Mouse (Mus musculus) intestine, embryonic 15.5 days (tissue): Measurements from ENCODE around the gene Cmtm6. TPM values are rescaled to one million over a fixed set of nuclear protein-coding genes. Genes with fewer than 3 reads are reported as not detected.

Experiments
- ATAC-seq: fragments of 200-750 bp; cut with Nextera tagmentation; 2 replicates; pipeline ENCODE4 v1.8.0; 2017; ENCODE audit warnings: moderate TSS enrichment, moderate library complexity
- H3K27ac ChIP-seq: fragments of 300-500 bp; sonication (generic); 2 replicates; pipeline ENCODE4 v1.5.1; 2015; ENCODE audit warnings: mild to moderate bottlenecking, inconsistent platforms
- H3K27me3 ChIP-seq: fragments of 300-500 bp; sonication (generic); replicated peaks from 2 replicates; pipeline ENCODE4 v1.6.1; 2015; ENCODE audit warnings: inconsistent platforms
- H3K36me3 ChIP-seq: fragments of 300-500 bp; sonication (generic); 2 replicates; pipeline ENCODE4 v1.6.1; 2015; ENCODE audit warnings: inconsistent platforms
- H3K4me1 ChIP-seq: fragments of 300-500 bp; sonication (generic); replicated peaks from 2 replicates; pipeline ENCODE4 v1.6.1; 2015; ENCODE audit warnings: inconsistent platforms
- H3K4me2 ChIP-seq: fragments of 300-500 bp; sonication (generic); replicated peaks from 2 replicates; pipeline ENCODE4 v1.6.1; 2015; ENCODE audit warnings: mild to moderate bottlenecking, inconsistent platforms
- H3K4me3 ChIP-seq: fragments of 300-500 bp; sonication (generic); replicated peaks from 2 replicates; pipeline ENCODE4 v1.5.1; 2015; ENCODE audit warnings: inconsistent platforms
- H3K9ac ChIP-seq: fragments of 300-500 bp; sonication (generic); 2 replicates; pipeline ENCODE4 v1.6.1; 2015; ENCODE audit warnings: inconsistent platforms
- H3K9me3 ChIP-seq: fragments of 300-500 bp; sonication (generic); 2 replicates; pipeline ENCODE4 v1.6.1; 2016; ENCODE audit warnings: inconsistent platforms
- WGBS: fragments of 180-500 bp; shearing (Covaris S2); methylation state at CpG from one replicate; pipeline ENCODE4 v1.1.7; 2015; 5-methylcytosine and 5-hydroxymethylcytosine counted together
- polyA plus RNA-seq: library from polyadenylated mRNA; unstranded; fragments of >200 nt; fragmentation: Nextera tagmentation; extraction: Ambion mirVana; gene quantifications from 2 replicates; pipeline ENCODE4 v1.2.1, GENCODE M21; 2015

Cmtm6 gene
- polyA plus RNA-seq, 1 experiment from 2014 or later, result 77.7 TPM

- peaks cover 4% of the 10 kb centered on the region; the same call in 1 of the 2 replicates for H3K4me1 ChIP-seq
- no peak overlapping the region for H3K4me2 ChIP-seq
- WGBS, result 77% methylated on average over 8 of the region's 8 CpGs
- no peaks in the 10 kb centered on the region for H3K9me3 ChIP-seq
- no peaks in the 10 kb centered on the region for H3K36me3 ChIP-seq
- H3K27ac ChIP-seq, result no peak overlapping the region
- ATAC-seq, result no peak
- H3K27me3 ChIP-seq, result no peaks in the 10 kb centered on the region
- H3K4me3 ChIP-seq, result no peak overlapping the region
- H3K9ac ChIP-seq, result no peak overlapping the region
These were observed 59.1 kb downstream of the Cmtm6 start for GRCm38 (mm10) chr9:114789989-114790388.

DNA sequence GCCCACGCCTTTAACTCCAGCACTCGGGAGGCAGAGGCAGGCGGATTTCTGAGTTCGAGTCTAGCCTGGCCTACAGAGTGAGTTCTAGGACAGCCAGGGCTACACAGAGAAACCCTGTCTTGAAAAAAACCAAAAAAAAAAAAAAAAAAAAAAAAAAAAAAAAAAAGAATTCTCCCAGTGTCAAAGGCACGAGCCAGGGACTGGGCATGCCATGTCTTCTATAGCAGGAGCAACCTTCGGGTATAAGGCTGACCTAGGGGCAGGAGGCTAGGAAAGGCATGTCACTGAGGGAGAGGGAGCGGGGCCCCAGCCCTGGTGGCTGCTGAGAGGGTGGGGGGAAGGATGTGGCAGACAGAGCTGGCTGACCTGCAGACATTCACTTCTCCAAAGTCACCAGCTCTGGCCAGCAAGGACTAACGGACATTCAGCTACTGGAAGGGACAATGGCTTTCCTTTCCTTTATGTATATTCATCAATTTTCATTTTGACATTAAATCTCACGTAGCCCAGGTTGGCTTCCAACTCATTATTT is 62.9 kb downstream of the Cmtm6 start:
- no peak overlapping the region for H3K4me3 ChIP-seq

GRCm38 (mm10) chr9:114794491-114794890 is 63.6 kb downstream of the Cmtm6 start:
- Histone ChIP-seq H3K27ac (no peak overlapping the region), H3K4me1 (0 out of 2 replicates have a peak, but pooled peaks cover 3% of the 10 kb centered on the region), H3K4me2 (no peak overlapping the region), H3K27me3 (no peaks in the 10 kb centered on the region), H3K36me3 (no peaks in the 10 kb centered on the region), H3K4me3 (no peak overlapping the region), H3K9ac (no peak overlapping the region), H3K9me3 (no peaks in the 10 kb centered on the region)
- no peak for ATAC-seq
- 75% methylated on average over 4 of the region's 4 CpGs for whole genome bisulfite sequencing

More for the DNA sequence above, 62.9 kb downstream of the Cmtm6 start:
- H3K4me2 ChIP-seq, result no peak overlapping the region
- H3K9ac ChIP-seq, result no peak overlapping the region
- WGBS, result 83% methylated on average over 9 of the region's 9 CpGs
- H3K9me3 ChIP-seq, result no peaks in the 10 kb centered on the region
- 0 out of 2 replicates have a peak, but pooled peaks cover 3% of the 10 kb centered on the region for H3K4me1 ChIP-seq
- no peaks in the 10 kb centered on the region for H3K27me3 ChIP-seq
- ATAC-seq, result no peak
- no peak overlapping the region for H3K27ac ChIP-seq
- no peaks in the 10 kb centered on the region for H3K36me3 ChIP-seq

DNA sequence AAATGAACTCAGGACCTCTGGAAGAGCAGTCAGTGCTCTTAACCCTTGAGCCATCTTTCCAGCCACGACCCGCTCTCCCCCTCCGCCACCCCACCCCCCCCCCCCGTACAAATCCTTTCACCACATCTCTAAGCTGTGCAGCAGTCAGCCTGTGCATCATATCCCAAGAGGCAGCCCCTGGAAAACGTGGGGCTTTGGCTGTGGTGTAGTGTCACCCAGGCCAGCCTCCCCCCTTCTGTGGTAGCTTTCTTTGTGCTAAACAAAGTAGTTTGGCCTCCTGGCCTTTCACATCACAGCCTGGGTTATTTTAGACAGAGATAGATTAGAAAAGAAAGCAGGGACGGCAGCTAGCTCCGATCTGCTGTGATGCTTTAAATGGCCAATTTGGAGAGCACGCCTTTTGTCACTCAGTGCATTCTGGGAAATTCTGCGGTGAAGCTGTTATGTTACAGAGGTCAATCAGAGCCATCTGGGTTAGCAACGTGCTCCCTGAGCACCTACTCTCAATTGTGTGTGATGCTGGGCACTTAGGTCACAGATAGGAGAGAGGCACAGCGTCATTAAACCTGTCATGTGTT is 65.6 kb downstream of the Cmtm6 start:
- ATAC-seq, result no peak
- no peak overlapping the region for H3K4me2 ChIP-seq
- 42% methylated on average over 11 of the region's 11 CpGs for WGBS
- H3K36me3 ChIP-seq, result no peaks in the 10 kb centered on the region
- H3K4me1 ChIP-seq, result 0 out of 2 replicates have a peak, but pooled peaks cover 3% of the 10 kb centered on the region
- no peak overlapping the region for H3K27ac ChIP-seq
- H3K9me3 ChIP-seq, result no peaks in the 10 kb centered on the region
- H3K9ac ChIP-seq, result no peak overlapping the region
- H3K4me3 ChIP-seq, result no peak overlapping the region
- H3K27me3 ChIP-seq, result no peaks in the 10 kb centered on the region

DNA sequence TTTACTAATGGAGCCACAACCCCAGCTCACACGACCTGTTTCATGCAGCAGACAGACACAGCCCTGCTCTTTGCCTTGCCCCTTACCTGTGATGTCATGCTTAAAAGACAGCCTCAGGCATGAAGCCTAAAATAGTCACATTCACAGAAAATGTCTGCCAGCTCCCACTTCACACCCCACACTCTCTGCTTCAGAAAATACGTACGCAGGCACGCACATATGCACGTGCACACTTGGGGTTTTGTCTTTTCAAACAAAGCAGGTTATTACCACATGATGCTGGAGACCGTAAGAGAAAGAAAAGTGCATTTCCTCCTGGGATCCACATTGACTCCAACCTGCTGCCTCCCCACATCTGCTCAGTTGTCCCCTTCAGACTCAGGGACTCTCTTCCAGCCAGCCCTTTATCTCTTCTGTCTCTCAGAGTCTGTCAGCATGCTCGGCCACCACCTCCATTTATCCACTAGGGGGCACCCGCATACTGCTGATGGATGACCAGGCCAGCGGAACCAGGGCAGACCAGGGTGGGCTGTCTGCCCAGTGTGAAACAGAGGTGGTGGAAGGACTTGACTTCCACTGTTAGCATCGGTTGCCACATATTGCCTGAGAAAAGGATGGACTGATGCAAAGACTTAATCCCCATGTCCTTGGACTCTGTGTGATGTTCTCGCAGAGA is 66.6 kb downstream of the Cmtm6 start:
- Histone ChIP-seq H3K9ac (no peak overlapping the region), H3K9me3 (no peaks in the 10 kb centered on the region)

GRCm38 (mm10) chr9:114798845-114799244 is 67.9 kb downstream of the Cmtm6 start:
- ATAC-seq, result no peak
- Histone ChIP-seq H3K9me3 (no peaks in the 10 kb centered on the region), H3K4me2 (no peak overlapping the region), H3K36me3 (no peaks in the 10 kb centered on the region), H3K4me3 (no peak overlapping the region), H3K27ac (no peak overlapping the region), H3K4me1 (0 out of 2 replicates have a peak, but pooled peaks cover 3% of the 10 kb centered on the region), H3K9ac (no peak overlapping the region), H3K27me3 (no peaks in the 10 kb centered on the region)
- WGBS, result 47% methylated on average over 6 of the region's 6 CpGs

More for the DNA sequence above, 66.6 kb downstream of the Cmtm6 start:
- H3K36me3 ChIP-seq, result no peaks in the 10 kb centered on the region
- ATAC-seq, result peak; percentile 84
- H3K4me1 ChIP-seq, result 0 out of 2 replicates have a peak, but pooled peaks cover 3% of the 10 kb centered on the region
- H3K27ac ChIP-seq, result no peak overlapping the region
- no peaks in the 10 kb centered on the region for H3K27me3 ChIP-seq
- no peak overlapping the region for H3K4me3 ChIP-seq
- no peak overlapping the region for H3K4me2 ChIP-seq
- WGBS, result 55% methylated on average over 11 of the region's 11 CpGs

Other genes starting within 250 kb of the Cmtm6 start
- gene Ccr4, start 226.2 kb upstream of the Cmtm6 start, polyA plus RNA-seq, result 0.56 and 0.63 TPM in 2 replicates
- gene C130032M10Rik, start 215.4 kb upstream of the Cmtm6 start, polyA plus RNA-seq, result 0.48 and 0.58 TPM in 2 replicates
- 4.1 TPM in 2 replicates for gene Trim71, start 166.7 kb upstream of the Cmtm6 start, polyA plus RNA-seq
- gene Cnot10, start 90.9 kb upstream of the Cmtm6 start, polyA plus RNA-seq, result 51.9 and 53.1 TPM in 2 replicates
- gene Dync1li1, start 42.3 kb upstream of the Cmtm6 start, polyA plus RNA-seq, result 49.9 and 54.7 TPM in 2 replicates
- gene Cmtm7, start 50.7 kb downstream of the Cmtm6 start, polyA plus RNA-seq, result 89.8 and 100 TPM in 2 replicates
- 56.6 and 63.0 TPM in 2 replicates for gene Cmtm8, start 113.0 kb downstream of the Cmtm6 start, polyA plus RNA-seq
- gene Gpd1l, start 202.9 kb downstream of the Cmtm6 start, polyA plus RNA-seq, result 20.3 and 21.8 TPM in 2 replicates
- gene Osbpl10, start 247.5 kb downstream of the Cmtm6 start, polyA plus RNA-seq, result 2.5 and 2.9 TPM in 2 replicates